Mouse (Mus musculus) cerebellum, adult 9-10 months (tissue): ENCODE results near the gene Vmn1r225.
"Not testable (repeated sequence)": the region's sequence is repeated elsewhere in the genome, so short reads cannot be mapped to it uniquely, and the experiment has no call there.

Experiments
- DNase-seq: peaks from one replicate; pipeline ENCODE4 v3.0.0; 2022

The Vmn1r225 gene

GRCm38 (mm10) chr17:20497858-20498257 is at the start of gene Vmn1r225:
Gene Vmn1r225 (plus strand): TSS chr17:20498158.
- DNase-seq, result no peak

DNA sequence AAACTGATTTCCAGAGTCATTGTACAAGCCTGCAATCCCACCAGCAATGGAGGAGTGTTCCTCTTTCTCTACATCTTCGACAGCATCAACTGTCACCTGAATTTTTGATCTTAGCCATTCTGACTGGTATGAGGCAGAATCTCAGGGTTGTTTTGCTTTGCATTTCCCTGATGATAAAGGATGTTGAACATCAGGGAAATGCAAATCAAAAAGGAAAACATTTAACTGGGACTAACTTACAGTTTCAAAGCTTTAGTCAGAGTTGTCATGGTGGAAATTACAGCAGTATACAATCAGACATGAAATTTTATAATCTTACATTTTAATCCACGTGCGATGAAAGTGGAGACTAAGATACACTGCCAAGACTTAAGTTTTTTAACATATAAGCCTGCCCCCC is 24.6 kb upstream of the Vmn1r225 start:
- DNase-seq, result no peak

GRCm38 (mm10) chr17:20481231-20481630 is 16.7 kb upstream of the Vmn1r225 start, which contains the start of gene Vmn2r108:
Gene Vmn2r108 (minus strand): TSS chr17:20481331.
- no peak for DNase-seq

GRCm38 (mm10) chr17:20508247-20508646 is 10.3 kb downstream of the Vmn1r225 start:
- DNase-seq, result not testable (repeated sequence)
